Mouse (Mus musculus) gastrocnemius, postnatal 14 days (tissue): Measurements from ENCODE around the gene H2-Ab1. TPM values are rescaled to one million over a fixed set of nuclear protein-coding genes. Genes with fewer than 3 reads are reported as not detected.
"Not testable (repeated sequence)": the region's sequence is repeated elsewhere in the genome, so short reads cannot be mapped to it uniquely, and the experiment has no call there.

ENCODE experiments used
- DNase-seq: peaks from one replicate; pipeline ENCODE4 v3.0.0; 2021; ENCODE audit warnings: mixed read lengths
- intact Hi-C: fragments of 180-260 bp; cut with DNase I; formaldehyde crosslinking; loops from one replicate; pipeline ENCODE4 v1.15.1; 2025; ENCODE audit warnings: low total_unique reads
- long read RNA-seq, 2 experiments: library from polyadenylated mRNA; stranded (forward); transcript quantifications; one replicate each; pipeline ENCODE4 v2.0.0; 2021
- total RNA-seq, 2 experiments: library from RNA; stranded (reverse); gene quantifications; 2 replicates each; pipeline ENCODE4 v1.2.3; 2021

The H2-Ab1 gene
- total RNA-seq: 1 to 10 TPM; 2.8 to 3.1 TPM
- long read RNA-seq, experiment 1, transcript H2-Ab1-201 (6 exons, 1,212 nt): major isoform, 5 of 5 reads
- long read RNA-seq, experiment 1, partial matches to known transcripts: 0 of 5 reads
- long read RNA-seq, experiment 1, other reads (novel, unspliced or antisense): 0 of 5 reads
- long read RNA-seq, experiment 2, partial matches to known transcripts: 1 of 3 reads
- long read RNA-seq, experiment 2, other reads (novel, unspliced or antisense): 0 of 3 reads

GRCm38 (mm10) chr17:34257594-34258375 is at the start of gene H2-Ab1:
Gene H2-Ab1, plus strand, starts transcription at chr17:34257689.
- intact Hi-C loops: no loop called here
- peak; percentile 55 for DNase-seq

GRCm38 (mm10) chr17:34207866-34208265 is 49.6 kb upstream of the H2-Ab1 start:
- DNase-seq: no peak
- intact Hi-C loops: no loop called here

GRCm38 (mm10) chr17:34208421-34208820 is 49.1 kb upstream of the H2-Ab1 start:
- intact Hi-C loops: no loop called here
- no peak for DNase-seq

- intact Hi-C loops: no loop called here
- DNase-seq: no peak
Observed at GRCm38 (mm10) chr17:34209680-34210079, 47.8 kb upstream of the H2-Ab1 start.

- intact Hi-C loops: no loop called here
- DNase-seq: no peak
Observed at GRCm38 (mm10) chr17:34210599-34210998, 46.9 kb upstream of the H2-Ab1 start.

- no peak for DNase-seq
Observed at GRCm38 (mm10) chr17:34211746-34212365, 45.6 kb upstream of the H2-Ab1 start.

GRCm38 (mm10) chr17:34213936-34214335 is 43.6 kb upstream of the H2-Ab1 start:
- intact Hi-C loops: no loop called here
- no peak for DNase-seq

More at GRCm38 (mm10) chr17:34211746-34212365, 45.6 kb upstream of the H2-Ab1 start:
- intact Hi-C loops: no loop called here

GRCm38 (mm10) chr17:34215176-34215575 is 42.3 kb upstream of the H2-Ab1 start:
- intact Hi-C loops: no loop called here
- DNase-seq: no peak

- DNase-seq: no peak
- intact Hi-C loops: no loop called here
Observed at GRCm38 (mm10) chr17:34217216-34217928, 40.1 kb upstream of the H2-Ab1 start.

- DNase-seq: no peak
- intact Hi-C loops: no loop called here
Observed at GRCm38 (mm10) chr17:34217986-34218385, 39.5 kb upstream of the H2-Ab1 start.

- intact Hi-C loops: no loop called here
- DNase-seq: peak; percentile 72
Observed at GRCm38 (mm10) chr17:34218675-34219074, 38.8 kb upstream of the H2-Ab1 start.

GRCm38 (mm10) chr17:34219096-34219495 is 38.4 kb upstream of the H2-Ab1 start:
- intact Hi-C loops: not testable (repeated sequence)
- peak; percentile 52 for DNase-seq

GRCm38 (mm10) chr17:34219801-34220200 is 37.7 kb upstream of the H2-Ab1 start:
- intact Hi-C loops, DNase-seq: not testable (repeated sequence)

- intact Hi-C loops, DNase-seq: not testable (repeated sequence)
Observed at GRCm38 (mm10) chr17:34220401-34220800, 37.1 kb upstream of the H2-Ab1 start.

GRCm38 (mm10) chr17:34224816-34225215 is 32.7 kb upstream of the H2-Ab1 start:
- intact Hi-C loops: no loop called here
- no peak for DNase-seq

- intact Hi-C loops: no loop called here
- no peak for DNase-seq
Observed at GRCm38 (mm10) chr17:34225426-34225825, 32.1 kb upstream of the H2-Ab1 start.

- DNase-seq, intact Hi-C loops: not testable (repeated sequence)
Observed at GRCm38 (mm10) chr17:34225911-34226310, 31.6 kb upstream of the H2-Ab1 start.

GRCm38 (mm10) chr17:34230971-34231370 is 26.5 kb upstream of the H2-Ab1 start:
- DNase-seq, intact Hi-C loops: not testable (repeated sequence)

- intact Hi-C loops, DNase-seq: not testable (repeated sequence)
Observed at GRCm38 (mm10) chr17:34232021-34232420, 25.5 kb upstream of the H2-Ab1 start.

GRCm38 (mm10) chr17:34234926-34235325 is 22.6 kb upstream of the H2-Ab1 start:
- intact Hi-C loops: loop anchor here (5.0 kb wide), 1 partner anchor 63 kb away; no protein-coding TSS in a partner anchor
- DNase-seq: peak; percentile 72
